22 mouse cellular contexts compared by ENCODE assay signal in the genomic region with DNA sequence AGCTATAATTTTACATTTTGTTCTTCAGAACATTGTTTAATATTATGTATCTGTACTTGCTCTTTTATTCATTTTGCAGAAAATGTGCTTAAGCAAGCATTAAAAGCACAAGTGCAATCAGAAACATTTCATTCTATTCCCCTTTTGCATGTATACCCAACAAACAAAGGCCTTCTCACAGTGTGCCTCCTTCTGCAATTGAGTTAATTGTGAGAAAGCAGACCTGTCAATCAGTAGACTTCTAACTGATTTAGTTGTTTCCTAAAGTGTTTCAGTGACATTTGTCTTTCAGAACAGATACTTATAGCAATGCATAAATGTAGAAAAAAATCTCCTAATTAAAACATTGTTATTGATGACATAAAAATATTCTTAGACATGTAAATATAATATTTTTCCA.
A peak's percentile ranks its signal among the peaks of the same experiment; 100 is the strongest.
DNase-seq lines count a peak whose midpoint lies in the region; ATAC-seq and TF ChIP-seq lines count a peak whose summit lies in the region.
"Had no signal": no experiment of that assay in that cellular context is flagged by ENCODE, and none has a peak within 500 bp of the region (broad histone marks: within the 10 kb centered on the region; RNA-seq: fewer than 3 reads in every experiment).

No protein-coding gene starts in this region.

- H3K4me3 ChIP-seq in forebrain, embryonic 11.5 days (ENCODE audit: low read depth, low read length): no peak overlapping the region
- no peak overlapping the region for H3K4me3 ChIP-seq in forebrain, postnatal 0 days (ENCODE audit: low read depth, low read length)
- no peak overlapping the region for H3K4me3 ChIP-seq in midbrain, embryonic 11.5 days (ENCODE audit: low read depth, low read length)
- no peak overlapping the region for H3K4me3 ChIP-seq in midbrain, embryonic 13.5 days (replicated peaks)
- no peak overlapping the region for H3K4me3 ChIP-seq in midbrain, embryonic 15.5 days
- H3K4me3 ChIP-seq in midbrain, embryonic 10.5 days: no peak overlapping the region
- H3K4me3 ChIP-seq: embryonic facial prominence, embryonic 12.5 days; embryonic facial prominence, embryonic 15.5 days; gastrocnemius, adult 2 months; hindbrain, embryonic 12.5 days; hindbrain, embryonic 15.5 days had no signal

- TF ChIP-seq CTCF in forebrain, postnatal 0 days (IDR thresholded peaks at IDR 0.05; ENCODE audit: low read depth): no peak

- 0 out of 2 replicates have a peak, but pooled peaks have one; percentile 18 for ATAC-seq in forebrain, embryonic 11.5 days (replicated peaks; ENCODE audit: low FRiP score)
- no peak; the same call in 1 of the 2 replicates for ATAC-seq in forebrain, postnatal 0 days
- ATAC-seq in midbrain, embryonic 11.5 days (ENCODE audit: low FRiP score): peak; percentile 67; the same call in 1 of the 2 replicates
- ATAC-seq in midbrain, embryonic 13.5 days: no peak
- 0 out of 2 replicates have a peak, but pooled peaks have one; percentile 39 for ATAC-seq in midbrain, embryonic 15.5 days (replicated peaks)
- ATAC-seq: activated CD4-positive, CD25-positive, alpha-beta regulatory T cell, adult 4 months had no signal

- no peaks in the 10 kb centered on the region for H3K27me3 ChIP-seq in forebrain, embryonic 11.5 days (ENCODE audit: control insufficient read depth, insufficient read depth, low read length)
- no peaks in the 10 kb centered on the region for H3K27me3 ChIP-seq in forebrain, postnatal 0 days (ENCODE audit: insufficient read depth, low read length)
- no peaks in the 10 kb centered on the region for H3K27me3 ChIP-seq in midbrain, embryonic 11.5 days (ENCODE audit: control insufficient read depth, insufficient read depth, low read length)
- H3K27me3 ChIP-seq in midbrain, embryonic 13.5 days: no peaks in the 10 kb centered on the region
- no peaks in the 10 kb centered on the region for H3K27me3 ChIP-seq in midbrain, embryonic 15.5 days (replicated peaks)
- no peaks in the 10 kb centered on the region for H3K27me3 ChIP-seq in midbrain, embryonic 10.5 days (ENCODE audit: low read depth, poor library complexity, severe bottlenecking)
- H3K27me3 ChIP-seq: embryonic facial prominence, embryonic 12.5 days; embryonic facial prominence, embryonic 15.5 days; hindbrain, embryonic 12.5 days; hindbrain, embryonic 15.5 days had no signal

- H3K9ac ChIP-seq in forebrain, embryonic 11.5 days (ENCODE audit: low read length): no peak overlapping the region
- no peak overlapping the region for H3K9ac ChIP-seq in forebrain, postnatal 0 days
- no peak overlapping the region for H3K9ac ChIP-seq in midbrain, embryonic 11.5 days (ENCODE audit: low read length)
- no peak overlapping the region for H3K9ac ChIP-seq in midbrain, embryonic 13.5 days (replicated peaks)
- H3K9ac ChIP-seq in midbrain, embryonic 15.5 days: no peak overlapping the region
- H3K9ac ChIP-seq: embryonic facial prominence, embryonic 12.5 days; embryonic facial prominence, embryonic 15.5 days; hindbrain, embryonic 12.5 days; hindbrain, embryonic 15.5 days had no signal

- no peak overlapping the region for H3K4me2 ChIP-seq in forebrain, embryonic 11.5 days (ENCODE audit: low read depth, low read length, severe bottlenecking)
- no peak overlapping the region for H3K4me2 ChIP-seq in forebrain, postnatal 0 days (ENCODE audit: low read depth)
- no peak overlapping the region for H3K4me2 ChIP-seq in midbrain, embryonic 11.5 days
- H3K4me2 ChIP-seq in midbrain, embryonic 13.5 days (replicated peaks): no peak overlapping the region
- no peak overlapping the region for H3K4me2 ChIP-seq in midbrain, embryonic 15.5 days
- H3K4me2 ChIP-seq: embryonic facial prominence, embryonic 12.5 days; embryonic facial prominence, embryonic 15.5 days; heart, embryonic 11.5 days; hindbrain, embryonic 12.5 days; hindbrain, embryonic 15.5 days had no signal

- H3K9me3 ChIP-seq in forebrain, embryonic 11.5 days (ENCODE audit: control insufficient read depth, low read length): no peaks in the 10 kb centered on the region
- no peaks in the 10 kb centered on the region for H3K9me3 ChIP-seq in forebrain, postnatal 0 days (ENCODE audit: low read length)
- no peaks in the 10 kb centered on the region for H3K9me3 ChIP-seq in midbrain, embryonic 11.5 days (ENCODE audit: control insufficient read depth, low read length)
- H3K9me3 ChIP-seq in midbrain, embryonic 13.5 days: no peaks in the 10 kb centered on the region
- H3K9me3 ChIP-seq in midbrain, embryonic 15.5 days: no peaks in the 10 kb centered on the region
- H3K9me3 ChIP-seq in midbrain, embryonic 10.5 days (replicated peaks): no peaks in the 10 kb centered on the region
- H3K9me3 ChIP-seq: embryonic facial prominence, embryonic 12.5 days; embryonic facial prominence, embryonic 15.5 days; hindbrain, embryonic 12.5 days; hindbrain, embryonic 15.5 days had no signal

- no peak overlapping the region for H3K27ac ChIP-seq in forebrain, embryonic 11.5 days (ENCODE audit: low read depth, low read length)
- no peak overlapping the region for H3K27ac ChIP-seq in forebrain, postnatal 0 days (ENCODE audit: low read depth, low read length)
- H3K27ac ChIP-seq in midbrain, embryonic 11.5 days (ENCODE audit: low read depth, low read length): no peak overlapping the region
- H3K27ac ChIP-seq in midbrain, embryonic 13.5 days: no peak overlapping the region
- H3K27ac ChIP-seq in midbrain, embryonic 15.5 days: no peak overlapping the region
- H3K27ac ChIP-seq in midbrain, embryonic 10.5 days (replicated peaks): no peak overlapping the region
- H3K27ac ChIP-seq: embryonic facial prominence, embryonic 12.5 days; embryonic facial prominence, embryonic 15.5 days; gastrocnemius, adult 2 months; hindbrain, embryonic 12.5 days; hindbrain, embryonic 15.5 days had no signal

- DNase-seq in forebrain, embryonic 11.5 days (ENCODE audit: low spot score): no peak
- no peak for DNase-seq in forebrain, postnatal 0 days
- DNase-seq in midbrain, embryonic 11.5 days (ENCODE audit: low spot score, missing footprints): no peak
- no peak for DNase-seq in midbrain, embryonic 10.5 days (ENCODE audit: low spot score)
- peak; percentile 36 for DNase-seq in retina, postnatal 1 day
- DNase-seq in embryo, embryonic 10 days (ENCODE audit: low spot score): no peak
- DNase-seq: adrenal gland, adult 8-10 months; adrenal gland, postnatal 25 days; cerebellum, adult 18-20 months; cerebellum, adult 9-10 months; cerebellum, postnatal 14 days; gastrocnemius, adult 2 months; gastrocnemius, postnatal 14 days; heart, adult 11 months had no signal

- H3K4me1 ChIP-seq in forebrain, embryonic 11.5 days (replicated peaks; ENCODE audit: control insufficient read depth, insufficient read depth, low read length): no peaks in the 10 kb centered on the region
- no peaks in the 10 kb centered on the region for H3K4me1 ChIP-seq in forebrain, postnatal 0 days (ENCODE audit: insufficient read depth)
- no peaks in the 10 kb centered on the region; the same call in 1 of the 2 replicates for H3K4me1 ChIP-seq in midbrain, embryonic 11.5 days (ENCODE audit: control insufficient read depth, insufficient read depth, low read length)
- H3K4me1 ChIP-seq in midbrain, embryonic 13.5 days (replicated peaks): peaks cover 8% of the 10 kb centered on the region
- peaks cover 3% of the 10 kb centered on the region; the same call in 1 of the 2 replicates for H3K4me1 ChIP-seq in midbrain, embryonic 15.5 days
- peaks cover 19% of the 10 kb centered on the region for H3K4me1 ChIP-seq in midbrain, embryonic 10.5 days
- H3K4me1 ChIP-seq: embryonic facial prominence, embryonic 12.5 days; embryonic facial prominence, embryonic 15.5 days; hindbrain, embryonic 12.5 days; hindbrain, embryonic 15.5 days had no signal

- no peaks in the 10 kb centered on the region for H3K36me3 ChIP-seq in forebrain, embryonic 11.5 days (ENCODE audit: control insufficient read depth, insufficient read depth, low read length)
- no peaks in the 10 kb centered on the region for H3K36me3 ChIP-seq in forebrain, postnatal 0 days (ENCODE audit: insufficient read depth)
- no peaks in the 10 kb centered on the region for H3K36me3 ChIP-seq in midbrain, embryonic 11.5 days (ENCODE audit: control insufficient read depth, insufficient read depth, low read length)
- H3K36me3 ChIP-seq in midbrain, embryonic 13.5 days: no peaks in the 10 kb centered on the region
- no peaks in the 10 kb centered on the region for H3K36me3 ChIP-seq in midbrain, embryonic 15.5 days (replicated peaks)
- H3K36me3 ChIP-seq in midbrain, embryonic 10.5 days: no peaks in the 10 kb centered on the region
- H3K36me3 ChIP-seq: embryonic facial prominence, embryonic 12.5 days; embryonic facial prominence, embryonic 15.5 days; hindbrain, embryonic 12.5 days; hindbrain, embryonic 15.5 days had no signal

Comparison
In these comparisons a context has a peak if more than half of its experiments do, and no peak if none do; other contexts are left out.
1. ATAC-seq: peak in forebrain, embryonic 11.5 days (single experiment), midbrain, embryonic 11.5 days (single experiment) and midbrain, embryonic 15.5 days (single experiment); none in forebrain, postnatal 0 days (single experiment) and midbrain, embryonic 13.5 days (single experiment).